Mouse (Mus musculus) left cerebral cortex, postnatal 10 days (tissue): ENCODE results near the gene Tmco4. TPM values are rescaled to one million over a fixed set of nuclear protein-coding genes. Genes with fewer than 3 reads are reported as not detected.

Source experiments
- DNase-seq, 2 experiments: peaks; one replicate each; pipeline ENCODE4 v3.0.0; 2021 to 2022; ENCODE audit warnings: low spot score in 2 of 2, mixed read lengths in 1 of 2; ENCODE audit errors: extremely low spot score in 1 of 2
- intact Hi-C: fragments of 180-260 bp; cut with DNase I; formaldehyde crosslinking; loops from one replicate; pipeline ENCODE4 v1.15.1; 2025
- total RNA-seq, 2 experiments: library from RNA; stranded (reverse); gene quantifications; 2 replicates each; pipeline ENCODE4 v1.2.3; 2021

The Tmco4 gene
- total RNA-seq, 2 experiments from 2014 or later: 1.3 to 1.7 TPM

GRCm38 (mm10) chr4:139007353-139007752, 34.7 kb downstream of the Tmco4 start:
- DNase-seq: no peak
- intact Hi-C loops: no loop called here

- DNase-seq: no peak
- intact Hi-C loops: no loop called here
These were observed 35.4 kb downstream of the Tmco4 start for GRCm38 (mm10) chr4:139007981-139008536.

GRCm38 (mm10) chr4:139011201-139011702, 38.6 kb downstream of the Tmco4 start:
- DNase-seq: no peak
- intact Hi-C loops: no loop called here

GRCm38 (mm10) chr4:139013281-139013680, 40.6 kb downstream of the Tmco4 start:
- no peak for DNase-seq
- intact Hi-C loops: no loop called here

- intact Hi-C loops: no loop called here
- DNase-seq: no peak
These were observed 42.1 kb downstream of the Tmco4 start for GRCm38 (mm10) chr4:139014793-139015192.

- no peak for DNase-seq
- intact Hi-C loops: no loop called here
These were observed 45.7 kb downstream of the Tmco4 start for GRCm38 (mm10) chr4:139018388-139018787.

- DNase-seq: no peak
- intact Hi-C loops: no loop called here
These were observed 46.3 kb downstream of the Tmco4 start for GRCm38 (mm10) chr4:139018976-139019375.

GRCm38 (mm10) chr4:139019413-139019812, 46.7 kb downstream of the Tmco4 start:
- no peak for DNase-seq
- intact Hi-C loops: no loop called here

GRCm38 (mm10) chr4:139020385-139020784, 47.7 kb downstream of the Tmco4 start:
- no peak for DNase-seq
- intact Hi-C loops: no loop called here

- DNase-seq: peak in 1 of 2 experiments; percentile 77
- intact Hi-C loops: no loop called here
These were observed 51.7 kb downstream of the Tmco4 start for GRCm38 (mm10) chr4:139024379-139024778.

- no peak for DNase-seq
- intact Hi-C loops: no loop called here
These were observed 58.0 kb downstream of the Tmco4 start for GRCm38 (mm10) chr4:139030675-139031074.

GRCm38 (mm10) chr4:139032521-139032920, 59.8 kb downstream of the Tmco4 start:
- DNase-seq: no peak
- intact Hi-C loops: no loop called here

- intact Hi-C loops: no loop called here
- DNase-seq: no peak
These were observed 60.7 kb downstream of the Tmco4 start for GRCm38 (mm10) chr4:139033263-139034009.

- DNase-seq: no peak
- intact Hi-C loops: no loop called here
These were observed 61.3 kb downstream of the Tmco4 start for GRCm38 (mm10) chr4:139034010-139034367.

GRCm38 (mm10) chr4:139034540-139034939, 61.9 kb downstream of the Tmco4 start:
- intact Hi-C loops: no loop called here
- DNase-seq: no peak

GRCm38 (mm10) chr4:139034942-139035341, 62.3 kb downstream of the Tmco4 start:
- DNase-seq: no peak
- intact Hi-C loops: no loop called here

GRCm38 (mm10) chr4:139035799-139036198, 63.1 kb downstream of the Tmco4 start:
- no peak for DNase-seq
- intact Hi-C loops: no loop called here

GRCm38 (mm10) chr4:139037795-139038607, 65.3 kb downstream of the Tmco4 start:
- intact Hi-C loops: no loop called here
- DNase-seq: peak in 1 of 2 experiments; percentile 40

GRCm38 (mm10) chr4:139040084-139040839, 67.6 kb downstream of the Tmco4 start:
- DNase-seq: no peak

More at GRCm38 (mm10) chr4:139040084-139040839, 67.6 kb downstream of the Tmco4 start:
- intact Hi-C loops: no loop called here
